Mouse (Mus musculus) kidney, postnatal 25 days (tissue): ENCODE measurements around the gene D930048N14Rik.
A peak's percentile ranks its signal among the peaks of the same experiment; 100 is the strongest.
"Not testable (repeated sequence)": the region's sequence is repeated elsewhere in the genome, so short reads cannot be mapped to it uniquely, and the experiment has no call there.

Experiments
- DNase-seq, 2 experiments: peaks; one replicate each; pipeline ENCODE4 v3.0.0; 2021; ENCODE audit warnings: mixed read lengths in 2 of 2

Gene D930048N14Rik

DNA sequence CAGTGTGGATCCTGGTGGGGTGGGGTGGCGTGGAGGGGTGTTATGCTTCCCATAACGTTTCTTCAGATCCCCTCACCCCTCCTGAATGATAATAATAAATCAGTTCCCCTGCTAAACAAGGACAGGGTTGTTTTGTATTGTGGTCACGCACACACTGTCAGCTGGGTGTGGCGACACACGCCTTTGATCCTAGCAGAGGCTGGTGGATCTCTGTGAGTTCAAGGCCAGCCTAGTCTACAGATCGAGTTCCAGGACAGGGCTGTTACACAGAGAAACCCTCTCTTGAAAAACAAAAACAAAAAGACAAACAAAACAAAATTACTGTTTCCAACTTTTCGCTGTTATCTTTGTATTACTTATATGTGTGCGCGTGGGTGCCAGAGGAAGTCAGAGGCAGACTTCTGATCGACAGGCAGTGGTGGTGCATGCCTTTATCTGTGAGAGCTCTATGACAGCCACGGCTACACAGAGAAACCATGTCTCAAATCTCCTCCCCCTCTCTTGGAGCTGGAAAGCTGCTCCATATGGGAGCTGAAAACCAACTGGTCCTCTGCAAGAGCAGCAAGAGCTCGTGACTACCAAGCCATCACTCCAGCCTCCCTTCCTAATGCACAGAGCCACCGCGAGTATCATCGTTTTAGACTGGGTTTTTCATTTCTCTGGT, 21.0 kb upstream of the D930048N14Rik start:
- DNase-seq, result no peak

DNA sequence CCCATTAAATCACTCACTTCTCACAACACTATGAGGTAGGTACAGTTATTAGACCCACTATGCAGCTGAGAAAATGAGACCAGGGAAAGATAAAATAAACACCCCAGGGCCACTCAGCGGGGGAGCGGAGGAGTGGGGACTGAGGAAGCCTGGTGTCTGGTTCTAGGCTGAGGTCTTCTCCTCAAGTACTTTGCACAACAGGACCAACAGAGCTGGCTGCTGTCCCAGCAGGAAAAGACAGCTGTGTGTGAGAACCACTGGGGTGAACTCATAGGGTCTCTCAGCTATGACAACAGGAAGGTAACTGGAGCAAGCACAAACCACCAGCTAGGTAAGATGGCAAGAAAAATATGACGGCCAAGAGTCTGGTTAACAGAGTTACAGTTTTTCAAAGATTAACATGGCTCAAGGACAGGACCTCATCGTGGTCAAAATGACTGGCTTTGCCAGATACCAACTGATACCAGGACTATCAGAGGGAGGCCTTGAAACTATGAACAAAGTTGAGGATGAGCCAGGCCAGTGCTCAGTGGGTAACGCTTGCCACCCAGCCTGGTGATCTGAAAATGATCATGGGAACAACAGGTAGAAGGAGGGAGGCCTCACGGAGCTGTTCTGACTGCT, 18.5 kb upstream of the D930048N14Rik start:
- DNase-seq, result peak in 1 of 2 experiments; percentile 34

DNA sequence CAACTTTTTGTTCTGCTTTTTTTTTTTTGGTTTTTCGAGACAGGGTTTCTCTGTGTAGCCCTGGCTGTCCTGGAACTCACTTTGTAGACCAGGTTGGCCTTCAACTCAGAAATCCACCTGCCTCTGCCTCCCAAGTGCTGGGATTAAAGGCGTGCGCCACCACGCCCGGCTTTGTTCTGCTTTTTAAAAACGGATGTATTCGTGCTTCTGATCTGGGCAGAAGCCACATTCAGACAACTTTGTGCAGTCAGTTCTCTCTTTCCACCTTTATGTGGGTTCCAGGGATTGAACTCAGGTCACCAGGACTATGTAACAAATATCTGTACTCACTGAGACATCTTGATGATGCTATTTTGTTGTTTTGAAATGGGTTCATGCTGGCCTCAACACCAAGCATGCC, 17.6 kb upstream of the D930048N14Rik start:
- not testable (repeated sequence) for DNase-seq

DNA sequence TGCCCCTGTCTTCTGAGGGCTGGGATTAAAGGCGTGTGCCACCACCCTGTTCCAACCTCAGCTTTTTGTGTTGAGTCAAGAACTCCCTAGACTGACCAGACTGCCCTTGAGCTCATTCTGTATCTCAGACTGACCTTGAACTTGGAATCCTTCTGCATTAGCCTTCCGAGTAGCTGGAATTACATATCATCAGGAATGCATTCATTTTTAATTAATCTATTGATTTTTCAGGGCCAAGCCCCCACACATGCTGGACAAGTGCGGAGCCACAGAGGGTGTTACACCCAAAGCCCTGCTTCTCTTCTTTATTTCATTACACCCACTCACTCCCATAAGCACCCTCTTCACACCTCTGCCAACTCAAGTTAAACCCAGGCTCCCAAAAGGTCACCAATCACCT, 17.0 kb upstream of the D930048N14Rik start:
- no peak for DNase-seq

DNA sequence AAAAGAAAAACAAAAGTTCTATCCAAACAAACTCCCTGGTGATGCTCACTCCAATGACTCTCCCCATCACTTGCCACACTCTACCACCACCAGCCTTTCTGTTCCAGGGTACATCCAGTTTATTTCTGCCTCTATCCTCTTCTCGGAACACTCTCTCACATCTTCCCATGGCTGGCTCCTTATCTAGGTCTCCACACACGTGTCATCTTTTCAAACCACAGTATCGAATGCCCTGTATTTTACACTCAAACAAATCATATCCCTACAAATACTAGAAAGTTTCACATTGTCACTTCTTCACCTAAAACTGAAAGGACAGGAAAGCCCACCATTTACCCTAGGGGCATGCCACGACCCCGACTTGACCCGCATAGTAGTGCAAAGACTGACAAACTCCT, 15.6 kb upstream of the D930048N14Rik start:
- DNase-seq, result no peak

DNA sequence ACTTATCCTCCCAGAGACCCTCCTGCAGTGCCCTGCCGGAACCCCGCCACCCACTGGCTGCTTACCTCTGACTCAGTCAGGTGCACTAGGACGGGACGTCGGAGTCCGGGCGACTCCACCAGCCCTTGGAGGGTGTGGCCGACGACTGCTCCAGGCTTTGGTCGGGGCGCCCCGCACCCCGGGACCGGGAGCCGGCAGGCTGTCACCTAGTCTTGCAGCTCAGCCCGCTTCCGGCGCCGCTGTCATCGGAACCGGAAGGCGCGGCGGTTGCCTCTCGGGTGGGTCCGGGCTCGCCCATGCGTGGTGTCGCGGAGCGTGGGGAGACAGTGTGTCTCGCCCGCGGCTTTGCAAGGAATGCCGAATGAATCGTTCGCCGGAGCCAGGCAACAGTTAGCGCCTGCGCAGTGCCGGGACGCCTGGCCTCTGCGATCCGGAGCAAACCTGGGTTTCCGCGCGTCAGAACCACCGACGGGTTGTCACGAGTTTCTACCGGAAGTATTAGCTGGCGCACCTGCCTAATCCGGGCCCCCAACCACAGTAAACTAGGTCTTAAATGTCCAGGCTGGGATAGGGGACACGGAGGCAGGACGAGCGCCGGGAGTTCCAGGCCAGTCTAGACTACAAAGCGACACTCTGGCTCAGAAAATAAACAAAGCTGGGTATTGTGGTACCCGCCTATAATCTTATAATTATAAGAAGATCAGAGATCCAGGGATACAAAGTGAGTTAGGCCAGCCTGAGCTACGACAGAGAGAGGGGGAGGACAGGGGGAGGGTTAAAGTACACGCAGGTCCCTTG, 15.0 kb upstream of the D930048N14Rik start, which contains the start of gene Rmnd5b:
Rmnd5b (minus strand) TSS at position 372 of the 798 bp plus-strand sequence.
- DNase-seq, result peak; percentile 90 to 94

DNA sequence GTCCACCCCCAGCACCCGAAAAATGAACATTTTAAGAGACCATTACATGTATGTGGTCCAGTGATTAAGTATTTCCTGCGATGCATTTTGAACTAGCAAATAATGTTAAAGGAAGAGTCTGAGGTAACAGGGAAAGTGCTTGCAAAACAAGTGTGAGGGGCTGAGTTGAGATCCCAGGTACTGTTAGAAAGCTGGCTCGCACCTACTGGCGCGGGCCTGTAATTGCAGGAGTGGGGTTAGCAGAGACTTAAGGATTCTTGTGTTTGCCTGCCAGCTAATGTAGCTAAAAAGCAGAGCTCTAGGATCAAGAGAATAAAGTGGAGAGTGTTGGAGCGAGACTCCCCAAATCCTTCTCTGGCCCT, 14.4 kb upstream of the D930048N14Rik start:
- DNase-seq, result peak; percentile 69 to 83

DNA sequence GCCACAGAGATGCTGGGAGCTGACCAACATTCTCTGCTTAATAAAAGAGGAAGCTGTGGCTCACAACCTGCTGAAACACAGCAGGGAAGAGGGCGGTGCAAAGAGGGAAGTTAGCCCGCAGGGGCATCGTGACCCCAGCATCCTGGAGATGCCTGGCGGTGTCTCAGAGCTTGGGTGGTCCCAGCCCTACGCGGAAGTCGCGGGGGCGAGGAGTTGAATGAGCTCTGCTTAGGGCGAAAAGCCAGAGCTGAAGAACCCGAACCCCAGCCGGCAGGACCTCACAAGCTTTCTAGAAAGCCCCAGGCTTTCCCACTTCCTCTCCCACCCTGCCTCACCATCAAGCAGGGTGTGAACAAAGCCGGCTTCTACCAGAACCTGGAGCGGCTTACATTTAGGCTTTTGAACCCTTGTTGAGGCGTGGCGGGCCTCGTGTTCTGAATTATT, 12.8 kb upstream of the D930048N14Rik start:
- DNase-seq, result no peak

DNA sequence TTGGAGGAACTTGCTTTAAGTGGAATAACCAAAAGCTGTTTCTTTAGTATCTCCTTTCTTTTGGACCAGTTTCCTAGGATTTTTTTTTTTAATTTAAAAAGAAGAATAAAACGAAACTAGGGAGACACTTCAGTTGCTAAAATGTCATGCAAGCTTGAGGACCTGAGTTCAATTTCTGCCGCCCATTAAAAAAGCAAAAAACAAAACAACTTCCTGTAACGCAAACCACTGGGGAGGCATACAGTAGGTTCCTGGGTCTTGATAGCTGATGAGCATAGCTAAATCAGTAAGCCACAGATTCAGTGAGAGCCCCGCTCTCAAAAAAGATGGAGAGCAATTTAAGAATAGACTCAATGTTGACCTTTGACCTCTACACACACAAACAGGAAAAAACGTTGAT, 12.3 kb upstream of the D930048N14Rik start:
- DNase-seq, result no peak

DNA sequence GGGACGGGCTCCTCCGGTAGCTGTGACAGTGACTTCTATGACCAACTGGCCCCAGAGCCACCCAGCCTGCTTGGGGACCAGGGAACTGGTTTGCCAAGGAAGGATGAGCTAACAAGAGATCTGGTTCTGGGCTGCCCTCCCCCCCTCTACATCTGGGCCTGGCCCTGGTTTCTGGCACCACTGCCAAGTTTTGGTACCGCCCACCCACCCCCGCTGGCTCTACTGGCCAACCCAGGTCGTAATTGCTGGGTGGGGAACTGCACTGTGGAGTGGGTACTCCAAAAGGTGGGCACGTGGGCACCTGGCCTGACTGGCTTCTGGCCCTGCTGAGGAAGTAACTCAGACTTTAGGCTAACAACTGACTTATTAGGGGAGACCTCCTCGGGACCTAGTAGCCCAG, 10.0 kb upstream of the D930048N14Rik start:
- peak in 1 of 2 experiments; percentile 63 for DNase-seq

DNA sequence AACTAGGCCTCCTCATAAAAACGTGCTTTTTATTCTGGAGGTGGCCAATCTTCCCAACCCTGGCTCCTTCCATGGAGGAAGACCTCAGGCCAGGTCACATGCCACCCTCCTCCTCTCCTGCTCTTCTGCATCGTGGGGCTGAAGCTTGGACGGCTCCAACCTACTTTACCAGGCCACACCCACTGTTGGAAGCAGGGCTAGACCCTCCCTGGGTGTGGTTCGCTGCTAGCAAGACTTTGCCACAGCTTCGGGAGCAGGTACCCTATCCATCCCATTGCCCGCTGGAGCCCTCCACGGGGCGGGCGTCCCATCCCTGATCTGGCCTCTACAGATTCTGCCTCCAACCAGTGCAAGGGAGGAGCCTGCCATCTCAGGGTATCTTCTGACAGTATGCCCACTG, 7.6 kb upstream of the D930048N14Rik start:
- no peak for DNase-seq

DNA sequence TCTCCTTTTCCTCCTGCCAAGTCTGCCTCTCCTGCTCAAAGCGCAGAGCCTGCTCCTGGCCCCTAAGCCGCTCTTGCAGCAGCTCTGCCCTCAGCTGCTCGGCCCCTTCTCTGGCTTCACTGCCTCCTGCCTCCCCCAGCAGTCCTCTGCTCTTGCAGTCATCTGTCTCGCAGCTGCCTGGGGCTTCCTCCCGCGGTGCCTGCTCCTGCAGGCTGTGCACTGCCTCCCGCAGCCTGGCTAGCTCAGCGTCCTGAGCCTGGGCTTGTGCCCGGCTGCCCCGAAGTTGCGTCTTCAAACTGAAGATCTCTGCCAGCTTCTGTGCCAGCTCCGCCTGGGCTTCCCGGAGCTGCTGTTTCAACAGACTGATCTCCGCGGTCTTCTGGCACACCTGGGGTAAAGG, 7.0 kb upstream of the D930048N14Rik start:
- peak in 1 of 2 experiments; percentile 54 for DNase-seq

DNA sequence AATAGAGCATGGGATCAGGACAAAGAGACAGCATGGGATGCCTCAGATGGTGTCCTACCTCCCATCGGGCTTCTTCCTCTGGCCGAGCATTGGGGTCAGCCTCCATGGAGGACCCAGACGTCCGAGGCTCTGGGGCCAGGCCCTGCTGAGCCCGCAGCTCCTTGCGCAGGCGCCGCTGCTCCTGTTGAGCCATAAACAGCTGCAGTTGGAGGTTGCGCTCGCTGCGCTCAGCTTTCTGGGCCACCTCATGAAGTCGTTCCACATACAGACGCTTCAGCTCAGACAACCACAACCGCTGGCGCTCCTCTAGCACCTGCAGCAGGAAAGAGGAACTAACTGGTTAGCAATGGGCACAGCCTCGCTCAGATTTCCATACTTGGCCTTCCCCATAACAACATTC, 6.5 kb upstream of the D930048N14Rik start:
- no peak for DNase-seq

DNA sequence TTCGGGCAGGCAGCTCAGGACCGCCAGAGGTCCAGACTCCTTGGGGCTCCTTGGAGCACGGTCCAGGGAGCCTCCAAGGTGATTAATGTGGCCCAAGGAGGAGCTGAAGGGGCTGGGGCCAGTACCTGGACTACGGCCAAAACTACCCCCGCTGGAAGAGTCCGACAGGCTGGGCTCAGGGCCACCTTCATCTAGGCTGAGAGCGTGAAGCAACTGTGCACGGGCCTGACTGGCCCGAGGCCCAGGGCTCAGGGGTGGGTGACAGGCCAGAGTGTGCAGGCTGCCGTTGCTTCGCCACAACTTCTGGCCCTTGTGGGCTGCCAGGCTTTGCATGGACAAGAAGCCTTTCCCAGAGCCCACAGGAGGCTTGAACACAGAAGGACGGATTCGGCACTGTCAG, 5.5 kb upstream of the D930048N14Rik start:
- no peak for DNase-seq

DNA sequence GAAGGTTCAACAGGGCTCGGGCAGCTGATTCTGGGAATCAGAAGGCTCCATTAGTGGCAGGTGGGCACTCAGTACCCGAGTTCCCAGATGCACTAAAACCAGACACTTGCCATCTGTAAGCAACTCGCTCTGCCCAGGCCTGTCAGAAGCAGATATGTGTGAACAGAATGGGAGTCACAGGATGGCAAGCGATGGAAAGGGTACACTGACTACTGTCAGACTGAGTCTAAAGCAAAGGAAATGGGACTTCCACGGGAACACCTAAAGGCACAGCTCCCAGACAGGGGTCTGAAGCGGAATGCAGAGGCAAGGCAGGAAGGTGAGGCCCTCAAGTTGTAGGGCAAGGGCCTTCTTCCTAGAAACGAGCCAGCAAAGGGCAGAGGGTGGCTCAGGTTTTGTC, 4.5 kb upstream of the D930048N14Rik start:
- peak in 1 of 2 experiments; percentile 30 for DNase-seq

DNA sequence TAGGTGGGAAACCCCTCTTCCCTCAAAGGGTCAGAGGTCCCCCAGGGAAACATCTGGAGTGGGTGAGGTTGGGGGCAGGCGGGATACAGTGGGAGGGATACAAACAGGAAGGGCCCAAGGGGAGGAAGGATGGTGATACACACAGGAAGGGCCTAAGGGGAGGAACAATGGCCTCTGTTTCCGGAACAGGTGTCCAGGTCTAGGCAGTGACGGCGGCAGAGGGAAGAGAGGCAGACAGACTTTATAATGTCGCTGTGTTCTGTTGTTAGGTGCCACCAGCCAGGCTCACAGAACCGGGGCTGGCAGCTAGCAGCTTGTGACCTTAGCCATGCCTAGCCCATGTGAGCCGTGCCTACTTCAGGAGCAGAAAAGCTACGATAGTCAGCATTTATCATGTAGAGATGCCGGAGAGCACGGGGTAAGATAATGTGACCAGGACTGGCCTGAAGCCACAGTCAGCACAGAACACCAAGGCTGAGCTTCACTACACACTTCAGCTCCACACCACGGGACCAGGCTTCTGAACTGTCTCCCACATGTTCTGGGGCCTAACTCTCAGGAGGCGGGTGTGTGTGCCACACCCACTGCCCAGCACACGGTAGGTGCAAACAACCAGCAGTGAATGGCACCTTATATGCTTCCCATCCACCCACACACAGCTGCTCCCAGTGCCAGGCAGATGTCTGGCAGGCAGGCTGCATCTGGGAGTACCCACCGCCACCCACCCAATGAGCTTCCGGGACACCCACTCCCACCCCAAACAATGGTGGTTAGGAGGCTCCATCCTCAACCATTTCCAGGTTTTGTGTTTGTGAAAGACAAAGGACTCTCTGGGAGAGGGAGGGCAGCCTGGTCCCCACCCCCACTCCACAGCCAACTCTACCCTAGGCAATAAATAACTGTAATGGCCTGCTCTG, 3.7 kb upstream of the D930048N14Rik start:
- DNase-seq, result peak; percentile 52 to 80

DNA sequence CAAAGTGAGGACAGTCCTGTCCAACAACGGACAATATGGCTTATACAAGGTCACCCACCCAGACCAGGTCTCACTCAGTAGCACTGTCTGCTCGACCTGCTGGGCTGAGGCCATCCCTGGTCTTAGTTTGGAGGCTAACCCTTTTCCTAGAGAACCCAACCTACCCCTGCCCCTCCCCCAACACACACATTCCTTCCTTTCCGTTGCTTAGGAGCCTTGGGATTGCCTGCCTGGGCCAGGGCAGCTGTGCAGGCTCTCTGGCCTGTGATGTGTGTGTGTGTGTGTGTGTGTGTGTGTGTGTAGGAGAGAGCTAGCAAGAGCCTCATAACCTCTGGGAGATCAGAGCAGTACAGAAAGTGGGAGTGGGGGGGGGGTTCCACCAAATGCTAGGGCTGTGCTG, 2.2 kb upstream of the D930048N14Rik start:
- DNase-seq, result peak; percentile 50 to 75

DNA sequence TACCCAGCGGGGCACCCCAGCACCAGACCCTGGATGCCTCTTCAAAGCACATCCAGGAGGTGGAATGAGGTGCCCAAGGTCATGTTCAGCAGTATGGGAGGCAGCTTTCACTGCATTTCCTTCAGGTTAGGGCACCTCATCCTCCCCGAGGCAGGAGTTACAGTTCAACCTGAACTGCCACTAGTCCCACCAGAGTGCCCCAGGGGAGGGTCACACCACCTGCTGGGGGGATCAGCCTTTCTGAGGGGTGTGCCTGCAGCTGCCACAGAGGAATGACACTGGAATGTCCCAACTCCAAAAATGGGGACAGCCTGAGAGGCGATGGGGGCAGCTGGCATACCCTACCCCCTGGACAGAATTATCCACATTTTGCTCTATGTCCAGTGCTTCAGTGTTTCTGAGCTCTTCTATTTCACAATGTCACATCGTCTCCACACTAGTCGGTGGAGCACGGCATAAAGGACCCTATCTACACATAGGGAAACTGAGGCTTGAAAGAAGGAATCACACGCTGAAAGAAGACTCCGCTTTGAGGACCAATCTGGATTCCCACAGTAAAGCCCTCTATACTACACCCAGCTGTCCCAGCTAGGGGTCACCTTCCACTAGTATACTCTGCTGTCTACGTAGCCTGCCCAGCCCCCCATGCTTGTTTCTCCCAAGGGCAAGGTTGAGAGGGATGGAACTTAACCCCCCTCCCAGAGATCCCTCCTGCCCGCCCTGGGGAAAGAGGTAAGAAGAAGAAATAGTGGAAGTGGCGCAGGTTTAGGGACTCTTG, 1.5 kb upstream of the D930048N14Rik start:
- DNase-seq, result no peak

DNA sequence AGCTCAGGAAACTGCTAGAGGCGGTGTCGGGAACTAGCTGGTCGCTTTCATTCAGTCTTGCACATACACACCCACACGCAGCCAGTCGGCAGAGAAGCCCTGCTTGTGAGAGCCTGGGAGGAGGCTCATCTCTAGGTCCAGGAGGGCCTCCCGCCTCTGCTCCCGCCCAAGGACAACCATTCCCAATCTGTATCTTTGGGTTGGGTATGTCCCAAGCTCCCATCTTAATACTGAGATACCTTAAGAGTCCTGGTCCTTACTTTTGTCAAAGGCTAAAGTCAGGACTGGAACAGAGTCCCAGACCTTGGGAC, 910 bp upstream of the D930048N14Rik start:
- no peak for DNase-seq

DNA sequence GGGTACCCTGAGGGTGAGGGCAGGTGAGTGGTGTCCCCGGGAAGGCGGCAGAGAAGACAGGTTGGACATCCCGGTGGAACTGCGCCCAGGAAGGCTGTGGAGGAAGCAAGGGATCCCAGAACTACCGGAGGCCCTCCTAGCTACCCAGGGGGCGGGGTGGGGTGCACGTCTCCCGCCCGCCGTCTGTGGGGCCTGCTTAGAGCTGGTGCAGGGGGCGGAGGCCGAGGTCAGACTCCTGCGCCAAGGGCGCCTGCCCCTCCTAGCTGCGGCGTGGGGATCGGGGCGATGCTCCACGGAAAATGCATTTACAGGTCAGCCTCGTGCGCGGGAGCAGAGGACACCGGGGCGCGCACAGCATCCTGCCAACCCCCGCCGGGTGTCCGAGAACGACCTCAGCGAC, 493 bp upstream of the D930048N14Rik start:
- no peak for DNase-seq

DNA sequence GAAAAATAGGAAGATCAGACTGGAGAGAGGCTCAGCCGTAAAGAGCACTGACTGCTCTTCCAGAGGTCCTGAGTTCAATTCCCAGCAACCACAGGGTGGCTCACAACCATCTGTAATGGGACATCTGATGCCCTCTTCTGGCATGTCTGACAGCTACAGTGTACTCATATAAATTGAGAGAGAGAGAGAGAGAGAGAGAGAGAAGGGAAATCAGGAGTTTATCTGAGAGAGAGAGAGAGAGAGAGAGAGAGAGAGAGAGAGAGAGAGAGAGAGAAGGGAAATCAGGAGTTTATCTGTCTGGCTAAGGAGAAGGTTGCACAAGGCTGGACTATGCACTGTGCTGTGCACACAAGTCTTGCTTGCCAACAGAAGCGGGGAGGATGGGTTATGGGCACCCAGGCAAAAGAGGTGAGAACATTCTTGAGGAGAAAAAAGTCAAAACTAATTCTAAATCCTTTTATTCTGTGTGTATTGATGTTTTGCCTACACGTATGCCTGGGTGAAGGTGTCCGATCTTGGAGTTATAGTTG, 2.2 kb downstream of the D930048N14Rik start:
- peak; percentile 42 to 66 for DNase-seq

DNA sequence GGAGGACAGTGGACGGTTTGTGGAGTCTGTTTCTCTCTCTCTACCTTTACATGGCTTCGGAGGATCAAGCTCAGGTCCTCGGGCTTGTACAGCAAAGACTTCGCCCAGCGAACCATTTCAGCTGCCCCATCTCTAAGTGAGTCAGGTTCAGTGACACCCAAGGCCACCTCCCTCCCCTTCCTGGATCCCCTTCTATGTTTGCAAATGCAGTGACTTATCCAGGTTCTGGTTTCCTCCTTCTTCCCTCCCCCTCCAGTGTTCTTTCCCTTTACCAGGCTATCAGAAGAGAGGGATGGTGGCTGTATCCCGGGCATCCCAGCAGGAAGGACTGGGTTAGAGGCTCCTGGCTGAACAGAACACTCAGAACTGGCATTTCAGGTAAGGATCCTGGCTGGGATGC, 3.0 kb downstream of the D930048N14Rik start:
- no peak for DNase-seq
